Mouse (Mus musculus) hindbrain, embryonic 12.5 days (tissue): ENCODE data around the gene Atf7ip. TPM values are rescaled to one million over a fixed set of nuclear protein-coding genes. Genes with fewer than 3 reads are reported as not detected.

ENCODE experiments used
- ATAC-seq: fragments of 200-750 bp; cut with Nextera tagmentation; 2 replicates; pipeline ENCODE4 v1.8.0; 2017; ENCODE audit warnings: moderate TSS enrichment; ENCODE audit not compliant: low FRiP score
- H3K27ac ChIP-seq: fragments of 300-500 bp; sonication (generic); 2 replicates; pipeline ENCODE4 v1.5.1; 2016; ENCODE audit warnings: mild to moderate bottlenecking
- H3K27me3 ChIP-seq: fragments of 300-500 bp; sonication (generic); 2 replicates; pipeline ENCODE4 v1.6.1; 2016; ENCODE audit warnings: mild to moderate bottlenecking
- H3K36me3 ChIP-seq: fragments of 300-500 bp; sonication (generic); 2 replicates; pipeline ENCODE4 v1.6.1; 2016; ENCODE audit warnings: mild to moderate bottlenecking
- H3K4me1 ChIP-seq: fragments of 300-500 bp; sonication (generic); 2 replicates; pipeline ENCODE4 v1.6.1; 2016
- H3K4me2 ChIP-seq: fragments of 300-500 bp; sonication (generic); replicated peaks from 2 replicates; pipeline ENCODE4 v1.6.1; 2016; ENCODE audit warnings: mild to moderate bottlenecking
- H3K4me3 ChIP-seq: fragments of 300-500 bp; sonication (generic); 2 replicates; pipeline ENCODE4 v1.5.1; 2016; ENCODE audit warnings: mild to moderate bottlenecking
- H3K9ac ChIP-seq: fragments of 300-500 bp; sonication (generic); 2 replicates; pipeline ENCODE4 v1.6.1; 2016; ENCODE audit warnings: mild to moderate bottlenecking, moderate library complexity
- H3K9me3 ChIP-seq: fragments of 300-500 bp; sonication (generic); replicated peaks from 2 replicates; pipeline ENCODE4 v1.6.1; 2016; ENCODE audit warnings: mild to moderate bottlenecking
- WGBS: fragments of 180-500 bp; shearing (Covaris S2); methylation state at CpG from one replicate; pipeline ENCODE4 v1.1.7; 2016; 5-methylcytosine and 5-hydroxymethylcytosine counted together
- polyA plus RNA-seq: library from polyadenylated mRNA; unstranded; fragments of >200 nt; fragmentation: Nextera tagmentation; extraction: Ambion mirVana; gene quantifications from 2 replicates; pipeline ENCODE4 v1.2.1, GENCODE M21; 2016

Gene Atf7ip
- polyA plus RNA-seq, 1 experiment from 2014 or later: 63.8 TPM

DNA sequence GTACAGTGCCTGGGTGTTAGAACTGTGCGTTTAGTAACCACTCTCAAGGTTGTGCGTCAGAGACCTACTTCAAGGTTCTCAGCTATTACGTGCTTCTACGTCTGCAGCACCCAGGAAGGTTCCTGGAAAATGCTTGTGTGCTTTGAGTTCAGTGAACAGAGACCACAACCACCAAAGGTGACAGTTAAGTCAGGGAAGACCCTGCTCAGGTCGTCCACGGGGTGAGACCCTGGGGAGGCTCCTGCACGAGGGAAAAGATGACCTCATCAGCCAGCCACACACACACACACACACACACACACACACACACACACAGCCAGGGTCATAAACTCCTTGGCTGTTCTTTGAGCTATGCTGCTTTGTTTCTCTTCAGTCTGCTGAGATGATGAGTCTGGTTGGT is 96.6 kb downstream of the Atf7ip start:
- Histone ChIP-seq H3K9ac (no peak overlapping the region), H3K4me1 (no peaks in the 10 kb centered on the region), H3K4me3 (no peak overlapping the region), H3K9me3 (no peaks in the 10 kb centered on the region), H3K4me2 (no peak overlapping the region), H3K27ac (no peak overlapping the region), H3K36me3 (peaks cover 83% of the 10 kb centered on the region), H3K27me3 (no peaks in the 10 kb centered on the region)
- ATAC-seq: no peak
- 94% methylated on average over 7 of the region's 7 CpGs for WGBS

DNA sequence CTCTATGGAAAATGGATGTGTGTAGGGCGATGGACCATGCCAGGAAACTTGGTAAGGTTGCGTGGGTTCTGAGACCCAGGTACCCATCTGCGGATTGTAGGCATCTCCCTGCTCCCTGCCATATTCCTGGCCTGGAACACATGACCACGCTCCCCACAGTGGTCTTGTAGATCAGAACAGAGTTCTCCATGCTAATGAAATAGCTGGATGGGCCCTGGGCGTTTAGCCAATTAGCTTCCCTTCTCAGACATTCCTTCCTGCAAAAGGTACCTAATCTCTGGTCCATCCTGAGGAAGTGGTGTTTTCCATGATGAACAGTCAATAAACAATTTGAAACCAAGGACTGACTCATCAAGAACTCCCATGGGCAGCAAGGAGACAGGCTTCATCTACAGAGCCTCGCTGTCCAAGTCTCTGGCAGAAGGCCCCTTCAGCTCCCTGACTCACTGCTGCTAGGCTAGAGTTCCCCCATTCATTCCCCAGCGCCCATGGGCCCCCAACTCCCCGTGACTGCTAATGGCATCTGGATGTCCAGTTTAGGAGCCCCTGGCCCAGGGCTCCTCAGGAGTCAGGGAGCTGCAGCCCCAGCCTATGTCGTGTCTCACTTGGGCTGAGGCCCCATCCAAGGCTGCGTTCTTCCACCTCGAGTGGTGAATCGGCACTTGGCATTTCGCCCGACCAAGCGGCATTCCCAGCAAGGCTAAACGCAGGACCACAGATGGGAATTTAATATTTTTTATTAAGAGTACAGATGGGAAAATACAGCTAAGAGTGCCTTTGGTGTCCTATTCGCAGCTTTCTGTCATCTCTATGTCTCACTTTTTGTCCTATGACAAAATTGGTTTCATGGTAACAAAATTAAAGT is 105.6 kb downstream of the Atf7ip start:
- no peak overlapping the region for H3K27ac ChIP-seq
- no peak overlapping the region for H3K4me3 ChIP-seq
- H3K9ac ChIP-seq: no peak overlapping the region
- no peaks in the 10 kb centered on the region for H3K27me3 ChIP-seq
- no peaks in the 10 kb centered on the region for H3K4me1 ChIP-seq
- H3K36me3 ChIP-seq: peaks cover 46% of the 10 kb centered on the region
- no peak overlapping the region for H3K4me2 ChIP-seq
- ATAC-seq: no peak
- H3K9me3 ChIP-seq: 0 out of 2 replicates have a peak, but pooled peaks cover 6% of the 10 kb centered on the region
- WGBS: 97% methylated on average over 17 of the region's 17 CpGs

DNA sequence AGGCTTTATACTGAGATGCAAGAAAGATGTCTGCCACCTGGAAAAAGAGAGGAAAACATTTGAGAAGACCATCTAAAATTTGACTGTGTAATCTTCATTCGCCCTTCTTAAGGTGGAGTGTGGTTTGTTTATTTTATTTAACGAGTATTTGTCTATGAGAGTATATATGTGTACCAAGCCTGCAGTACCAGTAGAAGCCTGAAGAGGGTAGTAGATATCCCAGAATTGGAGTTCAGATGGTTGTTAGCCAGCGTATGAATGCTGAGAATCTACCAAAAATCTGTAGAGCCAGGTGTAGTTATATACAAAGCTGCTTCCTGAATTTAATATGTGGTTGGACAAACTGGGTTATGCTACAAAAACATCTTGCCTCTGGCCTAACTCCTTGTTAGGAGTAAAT is 106.3 kb downstream of the Atf7ip start:
- 96% methylated on average over 3 of the region's 3 CpGs for WGBS
- no peak overlapping the region for H3K4me2 ChIP-seq
- H3K27me3 ChIP-seq: no peaks in the 10 kb centered on the region
- H3K27ac ChIP-seq: no peak overlapping the region
- no peak for ATAC-seq
- H3K4me1 ChIP-seq: no peaks in the 10 kb centered on the region
- H3K9me3 ChIP-seq: 0 out of 2 replicates have a peak, but pooled peaks cover 6% of the 10 kb centered on the region
- H3K9ac ChIP-seq: no peak overlapping the region
- H3K4me3 ChIP-seq: no peak overlapping the region
- H3K36me3 ChIP-seq: peaks cover 40% of the 10 kb centered on the region

DNA sequence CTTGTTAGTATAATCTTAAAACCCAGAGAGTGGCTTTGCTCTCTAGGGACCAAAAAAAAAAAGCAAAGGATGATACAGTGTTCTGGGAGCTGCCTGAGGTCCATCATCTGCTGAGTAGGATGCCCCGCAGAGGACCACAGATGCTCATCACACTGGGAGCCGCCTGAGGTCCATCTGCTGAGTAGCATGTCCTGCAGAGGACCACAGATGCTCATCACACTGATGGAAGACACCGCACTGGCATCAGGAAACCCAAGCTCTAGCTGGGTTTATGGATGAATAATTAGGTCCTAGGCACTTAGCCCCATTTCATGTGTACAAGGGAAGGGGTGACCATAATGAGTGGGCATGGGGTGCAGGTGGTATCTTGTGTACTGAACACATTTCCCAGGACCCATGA is 108.2 kb downstream of the Atf7ip start:
- Histone ChIP-seq H3K36me3 (peaks cover 24% of the 10 kb centered on the region), H3K9ac (no peak overlapping the region), H3K4me1 (no peaks in the 10 kb centered on the region), H3K9me3 (0 out of 2 replicates have a peak, but pooled peaks cover 6% of the 10 kb centered on the region), H3K27me3 (no peaks in the 10 kb centered on the region), H3K27ac (no peak overlapping the region), H3K4me3 (no peak overlapping the region), H3K4me2 (no peak overlapping the region)
- 71% methylated on average over 3 of the region's 3 CpGs for WGBS
- peak; percentile 41; the same call in 1 of the 2 replicates for ATAC-seq

DNA sequence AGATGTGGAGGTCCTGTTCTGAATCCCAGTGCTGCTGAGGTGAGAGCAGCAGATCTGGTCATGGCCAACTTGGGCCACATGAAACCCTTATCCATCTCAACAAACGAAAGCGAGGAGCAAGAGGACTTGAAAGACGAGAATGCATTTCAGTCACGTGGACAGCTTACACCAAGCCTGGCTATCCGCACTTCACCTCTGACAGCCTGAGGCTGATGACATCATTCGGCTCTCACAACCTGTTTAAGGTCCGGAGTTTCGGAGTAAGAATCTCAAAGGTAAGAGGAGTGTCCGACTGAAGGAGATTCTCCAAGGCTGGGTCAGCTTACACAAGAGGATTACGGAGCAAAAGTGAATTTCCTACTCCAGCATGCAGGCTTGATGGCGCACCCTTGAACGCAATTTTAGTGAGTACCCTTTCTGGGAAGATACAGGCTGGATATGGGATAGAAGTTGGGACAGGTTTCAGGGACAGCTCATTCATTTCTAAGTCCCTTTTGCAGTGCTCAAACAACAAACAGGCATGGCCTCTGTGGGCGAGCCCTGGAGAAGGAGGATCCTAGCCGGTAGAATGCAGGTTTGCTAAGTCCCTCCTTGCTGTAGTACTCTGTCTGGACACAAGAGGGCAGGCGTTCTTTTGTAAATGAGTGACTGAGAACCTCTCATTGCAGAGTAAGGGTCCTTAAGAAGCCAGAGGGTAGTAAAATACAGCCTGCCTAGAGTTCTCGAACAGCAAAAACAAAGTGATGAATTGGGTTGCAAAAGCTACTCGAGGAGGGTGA is 114.6 kb downstream of the Atf7ip start:
- Histone ChIP-seq H3K27ac (no peak overlapping the region), H3K4me1 (no peaks in the 10 kb centered on the region), H3K4me2 (no peak overlapping the region), H3K9ac (no peak overlapping the region), H3K4me3 (no peak overlapping the region), H3K27me3 (no peaks in the 10 kb centered on the region), H3K36me3 (no peaks in the 10 kb centered on the region), H3K9me3 (0 out of 2 replicates have a peak, but pooled peaks cover 5% of the 10 kb centered on the region)
- 0 out of 2 replicates have a peak, but pooled peaks have one; percentile 54 for ATAC-seq
- WGBS: 50% methylated on average over 17 of the region's 17 CpGs

DNA sequence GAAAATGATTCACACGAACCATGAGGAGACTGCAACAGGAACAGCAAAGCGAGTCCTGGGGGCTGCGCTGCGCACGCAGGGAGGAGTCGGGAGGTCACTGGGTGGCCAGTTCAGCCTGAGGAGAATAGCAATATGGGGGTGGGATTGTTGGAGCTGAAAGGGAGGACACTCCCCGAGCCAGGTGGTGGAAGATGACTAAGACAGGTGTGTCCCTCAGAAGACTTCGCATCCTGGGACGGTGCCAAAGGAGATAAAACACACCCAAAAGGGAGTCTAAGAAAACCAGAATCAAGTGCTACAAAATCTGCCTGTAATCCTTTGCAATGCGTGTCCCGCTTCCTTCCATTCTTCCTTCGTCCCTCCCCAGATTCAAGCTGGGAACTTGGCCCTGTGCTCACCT is 119.5 kb downstream of the Atf7ip start:
- WGBS: 90% methylated on average over 12 of the region's 12 CpGs
- Histone ChIP-seq H3K4me1 (no peaks in the 10 kb centered on the region), H3K27me3 (no peaks in the 10 kb centered on the region), H3K27ac (no peak overlapping the region), H3K4me3 (no peak overlapping the region), H3K36me3 (no peaks in the 10 kb centered on the region), H3K9ac (no peak overlapping the region), H3K9me3 (0 out of 2 replicates have a peak, but pooled peaks cover 3% of the 10 kb centered on the region), H3K4me2 (no peak overlapping the region)
- no peak for ATAC-seq

DNA sequence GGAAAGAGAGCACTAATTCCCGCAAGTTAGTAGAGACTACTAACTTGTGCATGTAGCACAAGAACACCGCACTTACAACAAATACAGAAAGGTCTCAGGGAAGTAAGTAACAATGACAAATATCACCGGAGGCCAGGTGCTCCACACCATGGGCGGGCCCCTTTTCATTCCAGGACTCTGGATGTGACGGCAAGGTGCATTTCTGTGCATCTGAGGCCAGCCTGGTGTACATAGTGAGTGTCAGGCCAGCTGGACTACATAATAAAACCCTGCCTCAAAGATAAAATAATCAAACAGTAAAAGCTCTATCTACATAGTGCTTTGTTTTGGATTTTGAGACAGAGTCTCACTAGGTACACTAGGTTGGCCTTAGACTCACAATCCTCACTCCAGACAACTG is 123.7 kb downstream of the Atf7ip start:
- no peaks in the 10 kb centered on the region for H3K4me1 ChIP-seq
- no peak overlapping the region for H3K4me3 ChIP-seq
- H3K27me3 ChIP-seq: no peaks in the 10 kb centered on the region
- WGBS: 96% methylated on average over 5 of the region's 5 CpGs
- H3K9ac ChIP-seq: no peak overlapping the region
- no peak overlapping the region for H3K27ac ChIP-seq
- no peaks in the 10 kb centered on the region for H3K36me3 ChIP-seq
- ATAC-seq: no peak
- no peak overlapping the region for H3K4me2 ChIP-seq
- no peaks in the 10 kb centered on the region for H3K9me3 ChIP-seq

DNA sequence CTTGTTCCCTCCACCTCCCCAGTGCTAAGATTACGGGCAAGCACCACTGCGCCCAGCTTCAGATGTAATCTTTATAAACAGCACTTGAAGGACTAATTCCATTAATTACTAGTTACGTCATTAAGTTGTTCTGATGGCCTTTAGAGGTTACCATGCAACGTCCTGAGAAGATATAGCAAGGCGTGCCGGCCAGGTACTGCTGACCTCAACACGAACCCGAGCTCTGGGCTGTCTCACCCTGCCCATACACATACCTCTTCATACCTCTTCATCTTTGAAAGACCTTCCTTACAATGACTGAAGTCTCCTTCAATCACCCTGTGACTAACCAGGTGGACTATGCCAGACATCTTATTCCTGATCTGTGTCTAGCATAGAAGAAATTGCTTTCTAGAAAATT is 125.6 kb downstream of the Atf7ip start:
- H3K4me3 ChIP-seq: no peak overlapping the region
- no peaks in the 10 kb centered on the region for H3K4me1 ChIP-seq
- no peaks in the 10 kb centered on the region for H3K9me3 ChIP-seq
- no peak for ATAC-seq
- H3K27ac ChIP-seq: no peak overlapping the region
- H3K27me3 ChIP-seq: no peaks in the 10 kb centered on the region
- no peak overlapping the region for H3K4me2 ChIP-seq
- no peak overlapping the region for H3K9ac ChIP-seq
- no peaks in the 10 kb centered on the region for H3K36me3 ChIP-seq
- 87% methylated on average over 8 of the region's 8 CpGs for WGBS

DNA sequence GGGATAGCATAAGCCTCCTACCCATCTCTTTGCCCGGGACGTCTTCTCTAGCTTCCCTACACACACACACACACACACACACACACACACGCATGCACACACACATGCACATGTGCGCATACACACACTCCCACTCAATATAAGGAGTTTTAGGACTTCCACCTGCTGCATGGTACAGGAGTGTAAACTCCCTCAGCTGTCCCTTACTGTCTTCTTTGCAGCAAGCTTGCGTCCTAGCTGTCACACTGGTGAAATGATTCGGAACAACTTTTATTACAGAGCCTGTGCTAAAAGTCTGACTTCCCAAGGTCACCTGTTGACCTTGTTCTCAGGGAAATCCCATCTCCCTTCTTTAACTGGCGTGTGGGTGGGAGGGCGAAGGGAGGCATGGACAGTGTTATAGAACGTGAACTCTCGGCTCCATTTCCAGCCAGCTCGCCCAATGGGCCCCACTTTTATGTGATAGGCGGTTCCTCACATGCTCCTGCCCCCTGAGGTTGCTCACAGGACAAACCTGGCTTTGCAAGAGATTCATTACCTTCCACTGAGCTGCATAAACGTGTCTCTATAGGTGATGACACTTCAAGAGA is 126.1 kb downstream of the Atf7ip start:
- H3K4me1 ChIP-seq: no peaks in the 10 kb centered on the region
- H3K4me2 ChIP-seq: no peak overlapping the region
- H3K9me3 ChIP-seq: no peaks in the 10 kb centered on the region
- ATAC-seq: no peak
- no peak overlapping the region for H3K9ac ChIP-seq
- 85% methylated on average over 13 of the region's 13 CpGs for WGBS
- H3K36me3 ChIP-seq: no peaks in the 10 kb centered on the region
- H3K4me3 ChIP-seq: no peak overlapping the region
- H3K27ac ChIP-seq: no peak overlapping the region
- H3K27me3 ChIP-seq: no peaks in the 10 kb centered on the region

DNA sequence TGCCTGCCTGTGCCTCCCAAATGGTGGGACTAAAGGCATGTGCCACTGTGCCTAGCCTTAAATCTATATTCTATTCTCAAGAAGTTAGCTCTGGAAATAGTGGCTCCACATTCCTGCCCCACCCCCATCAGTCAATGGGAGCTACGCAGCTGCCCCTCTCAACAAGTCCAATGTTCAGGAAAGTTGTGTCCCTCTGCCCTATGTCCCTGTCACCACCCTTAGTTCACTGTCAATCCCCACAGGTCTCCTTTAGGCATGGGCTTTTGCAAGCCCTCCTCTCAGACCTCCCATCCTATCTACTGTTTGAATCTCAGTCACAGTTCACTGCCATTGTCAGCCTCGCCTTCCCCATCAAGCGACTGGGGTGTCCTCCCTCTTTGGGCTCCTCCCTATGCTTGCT is 127.2 kb downstream of the Atf7ip start:
- Histone ChIP-seq H3K4me2 (no peak overlapping the region), H3K9me3 (no peaks in the 10 kb centered on the region), H3K36me3 (no peaks in the 10 kb centered on the region), H3K27me3 (no peaks in the 10 kb centered on the region), H3K4me3 (no peak overlapping the region), H3K9ac (no peak overlapping the region), H3K4me1 (no peaks in the 10 kb centered on the region), H3K27ac (no peak overlapping the region)
- 91% methylated on average over 3 of the region's 3 CpGs for WGBS
- ATAC-seq: no peak

DNA sequence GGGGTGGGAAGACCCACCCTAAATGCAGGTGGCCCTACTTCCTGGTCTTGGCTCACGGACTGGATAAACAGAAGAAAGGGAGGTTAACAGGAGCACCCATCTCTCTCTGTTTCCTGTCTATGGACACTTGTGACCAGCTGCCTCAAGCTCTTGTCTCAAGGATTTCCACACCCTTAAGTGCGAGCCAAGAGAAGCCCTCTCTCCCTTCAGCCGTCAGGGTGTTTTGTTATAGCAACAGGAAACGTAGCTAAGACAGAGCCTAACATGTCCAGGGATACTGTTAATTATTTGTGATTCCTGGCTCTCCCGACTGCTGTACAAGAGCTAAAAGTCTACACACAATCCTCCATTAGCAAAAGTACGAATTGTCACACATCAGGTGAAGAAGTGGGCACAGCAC is 127.8 kb downstream of the Atf7ip start:
- Histone ChIP-seq H3K27ac (no peak overlapping the region), H3K4me1 (no peaks in the 10 kb centered on the region), H3K4me3 (no peak overlapping the region), H3K4me2 (no peak overlapping the region), H3K36me3 (no peaks in the 10 kb centered on the region), H3K27me3 (no peaks in the 10 kb centered on the region), H3K9ac (no peak overlapping the region), H3K9me3 (no peaks in the 10 kb centered on the region)
- WGBS: 84% methylated on average over 6 of the region's 6 CpGs
- no peak for ATAC-seq

DNA sequence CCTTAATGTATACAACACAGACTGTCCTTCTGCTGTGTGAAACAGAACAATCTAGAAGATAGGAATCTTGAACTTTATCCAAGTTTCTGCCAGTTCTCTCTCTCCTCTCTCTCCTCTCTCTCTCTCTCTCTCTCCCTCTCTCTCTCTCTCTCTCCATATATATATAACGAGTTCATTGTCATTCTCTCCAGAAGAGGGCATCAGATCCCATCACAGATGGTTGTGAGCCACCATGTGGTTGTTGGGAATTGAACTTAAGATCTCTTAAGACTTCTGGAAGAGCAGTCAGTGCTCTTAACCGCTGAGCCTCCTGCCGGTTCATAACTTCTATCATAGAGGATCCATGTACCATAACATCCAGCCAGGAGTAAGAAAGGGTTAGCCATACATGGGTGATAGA is 129.0 kb downstream of the Atf7ip start:
- no peaks in the 10 kb centered on the region for H3K27me3 ChIP-seq
- H3K4me2 ChIP-seq: no peak overlapping the region
- H3K4me3 ChIP-seq: no peak overlapping the region
- 69% methylated on average over 3 of the region's 3 CpGs for WGBS
- H3K36me3 ChIP-seq: no peaks in the 10 kb centered on the region
- no peaks in the 10 kb centered on the region for H3K4me1 ChIP-seq
- H3K27ac ChIP-seq: no peak overlapping the region
- no peak for ATAC-seq
- no peak overlapping the region for H3K9ac ChIP-seq
- H3K9me3 ChIP-seq: no peaks in the 10 kb centered on the region
